Mouse (Mus musculus) olfactory bulb, adult 2 months (tissue): Measurements from ENCODE around the gene Ptpn13. TPM values are rescaled to one million over a fixed set of nuclear protein-coding genes. Genes with fewer than 3 reads are reported as not detected.

Experiments used
- H3K27ac ChIP-seq: fragments of 200-500 bp; 2 replicates; pipeline ENCODE4 v1.5.1; 2012; ENCODE audit warnings: low read depth, low read length; ENCODE audit not compliant: insufficient read depth
- H3K4me1 ChIP-seq: fragments of 200-500 bp; 2 replicates; pipeline ENCODE4 v1.6.1; 2012; ENCODE audit warnings: low read length; ENCODE audit not compliant: control insufficient read depth, insufficient read depth
- H3K4me3 ChIP-seq: fragments of 200-500 bp; 2 replicates; pipeline ENCODE4 v1.5.1; 2012; ENCODE audit warnings: mild to moderate bottlenecking, low read depth, low read length, moderate library complexity; ENCODE audit not compliant: insufficient read depth
- CTCF ChIP-seq: fragments of 200-500 bp; IDR thresholded peaks from 2 replicates; pipeline ENCODE4 v1.5.1; 2012; ENCODE audit warnings: low read depth, mild to moderate bottlenecking, low read length, moderate library complexity; ENCODE audit not compliant: insufficient read depth
- POLR2A ChIP-seq: fragments of 200-500 bp; IDR thresholded peaks from 2 replicates; pipeline ENCODE4 v1.6.1; 2012; ENCODE audit warnings: mild to moderate bottlenecking, low read depth, low read length, moderate library complexity; ENCODE audit not compliant: insufficient read depth
- WGBS: fragments of 180-500 bp; shearing (Covaris S2); methylation state at CpG from one replicate; pipeline ENCODE4 v1.1.7; 2018; 5-methylcytosine and 5-hydroxymethylcytosine counted together
- polyA plus RNA-seq: library from polyadenylated mRNA; stranded (reverse); fragments of >200 nt; gene quantifications from 2 replicates; pipeline ENCODE4 v1.2.4, GENCODE M21; 2012; ENCODE audit warnings: low replicate concordance; ENCODE audit not compliant: missing spikeins, insufficient read depth, insufficient read length

The Ptpn13 gene
- polyA plus RNA-seq, 1 experiment: not detected

DNA sequence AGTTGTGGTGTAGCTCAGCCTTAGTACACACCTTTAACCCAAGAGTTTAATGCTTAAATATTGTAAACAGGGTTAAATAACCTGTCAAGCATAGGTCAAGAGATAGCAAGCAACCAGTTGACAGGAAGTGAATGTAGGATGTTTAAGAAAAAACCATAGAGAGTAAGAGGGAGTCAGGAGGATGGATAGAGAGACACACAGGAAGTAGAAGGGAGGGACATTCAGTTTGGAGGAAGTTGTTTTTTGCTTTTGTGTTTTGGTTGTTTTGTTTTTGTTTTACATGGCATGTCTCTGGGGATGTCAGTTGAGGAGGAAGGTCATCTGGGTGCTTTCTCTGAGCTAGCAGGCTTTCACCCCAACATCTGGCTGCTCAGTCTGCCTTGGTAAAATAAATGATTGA is 91.6 kb downstream of the Ptpn13 start:
- TF ChIP-seq CTCF: no peak
- TF ChIP-seq POLR2A: no peak
- Histone ChIP-seq H3K27ac (no peak overlapping the region), H3K4me3 (no peak overlapping the region), H3K4me1 (no peaks in the 10 kb centered on the region)

DNA sequence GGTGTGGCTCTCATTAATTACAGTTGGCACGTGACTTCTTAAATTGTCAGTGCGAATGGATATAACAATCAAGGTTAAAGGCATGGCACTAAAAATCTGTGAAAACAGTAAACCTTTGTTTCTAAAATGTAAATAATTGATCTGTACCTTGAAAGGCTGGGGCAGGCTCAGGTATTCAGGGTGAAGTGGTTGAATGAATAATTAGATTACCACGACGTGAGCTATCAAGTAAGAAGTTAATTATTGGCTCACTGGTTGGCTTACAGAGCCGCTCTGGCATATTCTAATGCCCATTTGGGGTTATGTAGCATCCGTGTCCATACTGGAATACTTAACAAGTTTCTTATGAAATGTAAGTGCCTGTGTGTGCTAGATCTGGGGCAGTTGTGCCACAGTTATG is 92.6 kb downstream of the Ptpn13 start:
- Histone ChIP-seq H3K4me1 (no peaks in the 10 kb centered on the region), H3K4me3 (no peak overlapping the region), H3K27ac (no peak overlapping the region)
- TF ChIP-seq POLR2A: no peak
- TF ChIP-seq CTCF: no peak
- 82% methylated on average over 6 of the region's 6 CpGs for WGBS

DNA sequence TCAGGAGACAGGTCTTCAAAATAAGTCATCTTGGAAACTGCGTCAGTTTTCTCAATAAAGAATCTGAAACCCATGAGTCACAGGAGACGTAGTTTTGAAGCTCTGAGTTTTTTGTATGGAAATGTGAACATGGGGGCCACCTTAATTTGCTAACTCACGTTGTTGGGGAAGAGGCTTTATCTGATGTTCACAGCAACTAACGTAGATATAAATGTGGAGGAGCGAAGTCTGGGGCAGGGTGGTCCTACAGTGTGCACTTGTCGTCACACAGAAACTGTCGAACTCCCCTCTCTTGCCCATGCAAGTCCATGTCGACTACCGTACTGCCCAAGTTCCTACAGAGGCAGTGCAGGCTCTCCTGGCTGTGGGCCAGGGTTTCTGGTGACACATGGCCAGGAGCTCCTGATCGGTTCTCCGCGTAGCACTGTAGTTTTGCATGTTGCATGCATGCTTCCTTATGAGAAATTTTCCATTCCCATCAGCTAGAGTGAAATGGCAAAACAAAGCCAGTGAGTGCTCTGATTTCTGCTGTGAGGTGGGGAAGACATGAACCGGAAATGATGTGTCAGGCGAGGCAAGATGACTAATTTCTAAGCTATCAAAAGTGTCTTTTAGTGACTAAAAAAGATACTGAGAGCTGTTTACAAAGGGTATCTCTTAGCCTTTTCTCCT is 93.9 kb downstream of the Ptpn13 start:
- 83% methylated on average over 14 of the region's 14 CpGs for WGBS
- H3K27ac ChIP-seq: no peak overlapping the region
- TF ChIP-seq CTCF (no peak), POLR2A (no peak)
- H3K4me1 ChIP-seq: no peaks in the 10 kb centered on the region
- H3K4me3 ChIP-seq: no peak overlapping the region

DNA sequence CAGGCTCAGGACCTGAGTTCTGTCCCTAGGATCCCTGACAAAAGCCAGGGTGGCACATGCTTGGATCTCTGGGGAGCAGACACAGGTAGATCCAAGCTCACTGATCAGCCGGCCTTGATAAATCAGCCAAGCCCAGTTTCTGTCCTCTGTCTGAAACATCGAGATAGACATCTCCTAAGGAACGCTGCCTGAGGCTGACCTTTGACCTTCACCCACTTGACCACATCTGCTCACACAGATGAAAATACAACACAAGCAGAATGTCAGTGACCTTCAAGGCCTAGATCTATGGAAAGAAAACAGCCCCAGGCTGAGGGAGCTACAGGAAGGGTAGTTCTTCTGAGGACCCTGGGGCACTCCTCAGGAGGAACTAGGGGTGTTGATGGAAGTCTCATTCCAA is 97.4 kb downstream of the Ptpn13 start:
- H3K27ac ChIP-seq: no peak overlapping the region
- 78% methylated on average over 3 of the region's 3 CpGs for WGBS
- no peak overlapping the region for H3K4me3 ChIP-seq
- no peaks in the 10 kb centered on the region for H3K4me1 ChIP-seq
- no peak for TF ChIP-seq POLR2A

DNA sequence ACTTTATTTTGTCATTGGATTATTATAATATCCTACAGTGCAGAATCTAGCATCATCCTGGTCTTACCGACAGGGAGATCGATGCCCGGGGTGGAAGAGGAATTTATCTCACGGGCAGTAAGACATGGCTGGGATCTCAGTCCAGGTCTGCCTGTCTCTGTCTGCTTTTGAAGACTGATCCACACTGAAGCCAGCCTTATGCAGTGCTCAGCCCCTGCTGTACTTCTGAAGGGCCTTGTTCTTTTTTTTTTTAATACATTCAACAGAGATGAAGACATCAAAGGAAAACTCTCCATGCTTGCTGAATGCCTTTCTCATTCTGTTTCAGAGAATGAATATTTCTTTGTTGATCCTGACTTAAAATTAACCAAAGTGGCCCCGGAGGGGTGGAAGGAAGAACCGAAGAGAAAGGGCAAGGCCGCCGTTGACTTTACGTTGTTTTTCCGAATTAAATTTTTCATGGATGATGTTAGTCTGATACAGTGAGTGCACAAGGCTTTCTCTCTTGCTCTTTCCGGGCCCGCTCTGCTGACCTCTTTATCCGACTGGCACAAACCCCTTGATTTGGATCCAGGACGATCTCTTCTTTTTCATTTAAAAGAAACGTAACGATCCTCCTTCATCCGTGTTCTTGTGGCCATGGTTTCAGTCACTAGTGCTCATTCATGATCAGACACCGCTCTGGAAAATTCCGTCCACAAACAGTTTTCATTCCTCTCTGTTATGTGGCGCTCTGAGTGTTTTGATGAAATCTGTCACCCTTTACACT is 101.9 kb downstream of the Ptpn13 start:
- no peak overlapping the region for H3K27ac ChIP-seq
- H3K4me3 ChIP-seq: no peak overlapping the region
- H3K4me1 ChIP-seq: no peaks in the 10 kb centered on the region
- TF ChIP-seq CTCF: no peak
- no peak for TF ChIP-seq POLR2A
- 78% methylated on average over 20 of the region's 20 CpGs for WGBS

DNA sequence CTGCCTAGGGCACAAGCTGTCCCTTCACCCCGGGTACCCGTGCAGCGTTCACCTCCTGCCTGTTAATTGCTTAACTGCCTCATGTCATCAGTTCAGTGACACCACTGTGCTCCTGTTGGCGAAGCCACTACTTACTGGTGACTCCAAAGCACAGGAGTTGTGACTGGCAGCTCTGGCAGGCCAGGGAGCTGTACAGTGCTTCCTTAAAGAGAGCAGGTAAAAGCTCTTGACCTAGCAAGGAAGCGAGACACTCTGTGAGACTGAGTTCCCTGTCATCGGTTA is 102.4 kb downstream of the Ptpn13 start:
- no peaks in the 10 kb centered on the region for H3K4me1 ChIP-seq
- TF ChIP-seq POLR2A: no peak
- no peak for TF ChIP-seq CTCF

DNA sequence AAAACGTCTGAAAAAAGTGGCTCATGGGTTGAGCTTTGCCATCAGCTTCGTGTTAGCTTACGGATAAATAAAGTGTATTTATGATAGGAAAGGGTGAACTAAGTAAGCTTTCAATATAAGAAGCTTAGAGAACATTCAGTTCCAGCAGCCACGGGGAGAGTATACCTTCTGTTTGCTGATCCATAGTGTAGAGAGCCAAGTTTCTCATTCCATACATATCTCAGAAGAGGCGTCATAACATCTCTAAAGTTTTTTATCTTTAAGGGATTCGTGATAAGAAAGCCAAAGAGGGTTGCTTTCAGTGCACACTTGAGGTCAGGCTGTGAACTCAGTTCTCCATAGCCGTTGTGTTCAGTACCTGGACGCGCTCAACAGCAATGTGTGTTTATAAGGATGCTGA is 105.2 kb downstream of the Ptpn13 start:
- Histone ChIP-seq H3K27ac (no peak overlapping the region), H3K4me3 (no peak overlapping the region), H3K4me1 (no peaks in the 10 kb centered on the region)
- WGBS: 85% methylated on average over 9 of the region's 9 CpGs
- TF ChIP-seq CTCF: no peak
- no peak for TF ChIP-seq POLR2A

More for the DNA sequence above, 102.4 kb downstream of the Ptpn13 start:
- WGBS: 73% methylated on average over 6 of the region's 6 CpGs
- no peak overlapping the region for H3K4me3 ChIP-seq
- H3K27ac ChIP-seq: no peak overlapping the region

DNA sequence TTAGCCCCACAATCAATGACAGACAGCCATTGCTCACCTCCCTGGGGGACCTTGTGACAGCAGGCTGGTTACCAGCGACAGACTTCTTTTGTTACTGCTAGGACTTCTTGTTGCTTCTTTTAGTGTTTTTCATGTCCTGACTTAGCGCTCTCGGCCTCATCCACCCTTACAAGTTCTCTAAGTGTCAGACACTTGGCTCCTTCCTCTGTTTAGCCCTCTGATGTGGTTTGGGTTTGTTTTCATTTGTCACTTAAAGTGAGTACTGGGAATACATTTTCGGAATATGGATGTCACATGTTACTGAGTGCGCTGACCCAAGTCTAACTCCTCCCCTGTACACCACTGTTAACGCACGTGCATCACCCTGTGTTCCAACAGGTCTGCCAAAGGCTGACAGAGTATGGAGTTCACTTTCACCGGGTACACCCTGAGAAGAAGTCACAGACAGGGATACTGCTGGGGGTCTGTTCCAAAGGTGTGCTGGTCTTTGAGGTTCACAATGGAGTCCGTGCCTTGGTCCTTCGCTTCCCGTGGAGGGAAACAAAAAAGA is 107.9 kb downstream of the Ptpn13 start:
- 75% methylated on average over 11 of the region's 11 CpGs for WGBS
- TF ChIP-seq CTCF: no peak
- TF ChIP-seq POLR2A: no peak
- no peaks in the 10 kb centered on the region for H3K4me1 ChIP-seq

DNA sequence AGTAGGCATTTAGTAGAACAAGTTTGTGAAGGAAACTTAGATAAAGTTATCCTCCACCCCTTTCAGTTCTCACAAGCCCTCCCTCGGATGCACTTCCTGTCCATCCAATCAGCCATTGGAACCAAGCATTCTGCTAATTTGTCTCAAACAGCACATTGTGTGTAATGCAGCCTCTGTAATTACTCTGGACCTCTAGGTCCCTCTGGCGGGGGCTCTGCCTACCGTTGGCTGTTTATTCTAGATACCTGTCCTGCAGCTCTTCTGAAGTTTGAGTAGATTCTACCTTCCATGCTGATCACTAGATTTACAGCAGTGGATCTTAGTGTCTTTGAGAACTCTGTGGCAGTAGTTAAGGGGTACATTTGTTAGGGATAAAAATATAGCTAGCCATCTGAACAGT is 109.5 kb downstream of the Ptpn13 start:
- Histone ChIP-seq H3K4me3 (no peak overlapping the region), H3K27ac (no peak overlapping the region), H3K4me1 (no peaks in the 10 kb centered on the region)
- 68% methylated on average over 3 of the region's 3 CpGs for WGBS
- TF ChIP-seq POLR2A: no peak
- no peak for TF ChIP-seq CTCF

More for the DNA sequence above, 107.9 kb downstream of the Ptpn13 start:
- Histone ChIP-seq H3K27ac (no peak overlapping the region), H3K4me3 (no peak overlapping the region)
